Comparison of ENCODE assay signal across 18 mouse cellular contexts in genomic region chr6:118776459-118776858, GRCm38 (mm10).
DNase-seq lines count a peak whose midpoint lies in the region; ATAC-seq and TF ChIP-seq lines count a peak whose summit lies in the region.
"Had no signal": no experiment of that assay in that cellular context is flagged by ENCODE, and none has a peak within 500 bp of the region (broad histone marks: within the 10 kb centered on the region; RNA-seq: fewer than 3 reads in every experiment).

No protein-coding gene starts in this region.

- no peak overlapping the region for H3K27ac ChIP-seq in embryonic facial prominence, embryonic 14.5 days (replicated peaks; ENCODE audit: low read depth, low read length)
- H3K27ac ChIP-seq in embryonic facial prominence, embryonic 10.5 days (replicated peaks): no peak overlapping the region
- no peak overlapping the region for H3K27ac ChIP-seq in kidney, postnatal 0 days
- no peak overlapping the region for H3K27ac ChIP-seq in kidney, adult 2 months (ENCODE audit: insufficient read depth, low read depth, low read length)
- H3K27ac ChIP-seq in limb, embryonic 13.5 days: no peak overlapping the region; the same call in 1 of the 2 replicates
- no peak overlapping the region for H3K27ac ChIP-seq in limb, embryonic 10.5 days
- H3K27ac ChIP-seq: heart, adult 2 months; hindbrain, embryonic 13.5 days; neural tube, embryonic 15.5 days; stomach, postnatal 0 days had no signal

- TF ChIP-seq POLR2A in kidney, adult 2 months (IDR thresholded peaks at IDR 0.05; ENCODE audit: low read depth, low read length): no peak
- no peak for TF ChIP-seq POLR2A in brain, embryonic 14.5 days (IDR thresholded peaks at IDR 0.05; ENCODE audit: borderline replicate concordance, extremely low read depth, insufficient read depth, insufficient read length, poor library complexity, severe bottlenecking)

- DNase-seq in embryonic facial prominence, embryonic 14.5 days (ENCODE audit: low spot score): peak; percentile 33
- DNase-seq in embryonic facial prominence, embryonic 10.5 days (ENCODE audit: low spot score): no peak
- peak; percentile 6 for DNase-seq in kidney, postnatal 0 days (ENCODE audit: low spot score)
- no peak for DNase-seq in kidney, adult 2 months
- no peak for DNase-seq in limb, embryonic 10.5 days (ENCODE audit: low spot score)
- DNase-seq in brain, embryonic 14.5 days (ENCODE audit: low read depth): peak; percentile 59
- DNase-seq in adrenal gland, postnatal 4 days (ENCODE audit: low spot score in 2 of 2): no peak
- DNase-seq: cerebellum, adult 18-20 months; gastrocnemius, postnatal 14 days; heart, adult 2 months; midbrain, embryonic 14.5 days had no signal

- no peaks in the 10 kb centered on the region; the same call in 1 of the 2 replicates for H3K36me3 ChIP-seq in embryonic facial prominence, embryonic 14.5 days (ENCODE audit: control insufficient read depth, insufficient read depth, low read length)
- H3K36me3 ChIP-seq in embryonic facial prominence, embryonic 10.5 days (replicated peaks): peaks cover 12% of the 10 kb centered on the region; the same call in 1 of the 2 replicates
- no peaks in the 10 kb centered on the region for H3K36me3 ChIP-seq in kidney, postnatal 0 days (ENCODE audit: insufficient read depth, low read length)
- no peaks in the 10 kb centered on the region for H3K36me3 ChIP-seq in kidney, adult 2 months (ENCODE audit: control insufficient read depth, insufficient read depth, low read length)
- peaks cover 22% of the 10 kb centered on the region for H3K36me3 ChIP-seq in limb, embryonic 13.5 days
- peaks cover 16% of the 10 kb centered on the region; the same call in 1 of the 2 replicates for H3K36me3 ChIP-seq in limb, embryonic 10.5 days

- 70% methylated on average over 9 of the region's 9 CpGs for WGBS in embryonic facial prominence, embryonic 14.5 days
- WGBS in embryonic facial prominence, embryonic 10.5 days: 83% methylated on average over 9 of the region's 9 CpGs
- 77% methylated on average over 9 of the region's 9 CpGs for WGBS in kidney, postnatal 0 days
- 87% methylated on average over 9 of the region's 9 CpGs for WGBS in kidney, adult 2 months
- WGBS in limb, embryonic 13.5 days: 70% methylated on average over 9 of the region's 9 CpGs
- WGBS in limb, embryonic 10.5 days: 86% methylated on average over 9 of the region's 9 CpGs

- H3K4me1 ChIP-seq in embryonic facial prominence, embryonic 14.5 days (ENCODE audit: control insufficient read depth, insufficient read depth, low read length): no peaks in the 10 kb centered on the region
- H3K4me1 ChIP-seq in embryonic facial prominence, embryonic 10.5 days: peaks cover 4% of the 10 kb centered on the region
- no peaks in the 10 kb centered on the region for H3K4me1 ChIP-seq in kidney, postnatal 0 days (replicated peaks; ENCODE audit: insufficient read depth, low read length)
- no peaks in the 10 kb centered on the region for H3K4me1 ChIP-seq in kidney, adult 2 months (ENCODE audit: control insufficient read depth, insufficient read depth, low read length)
- peaks cover 29% of the 10 kb centered on the region for H3K4me1 ChIP-seq in limb, embryonic 13.5 days
- peaks cover 19% of the 10 kb centered on the region for H3K4me1 ChIP-seq in limb, embryonic 10.5 days
- H3K4me1 ChIP-seq: hindbrain, embryonic 13.5 days had no signal

- no peak for TF ChIP-seq CTCF in kidney, postnatal 0 days (IDR thresholded peaks at IDR 0.05; ENCODE audit: low read depth)
- no peak for TF ChIP-seq CTCF in kidney, adult 2 months (conservative IDR thresholded peaks at IDR 0.05; ENCODE audit: insufficient read depth, insufficient read length, low read depth, low read length)
- TF ChIP-seq CTCF in brain, embryonic 14.5 days (IDR thresholded peaks at IDR 0.05; ENCODE audit: borderline replicate concordance, extremely low read depth, insufficient read depth, insufficient read length): no peak

- no peaks in the 10 kb centered on the region for H3K27me3 ChIP-seq in embryonic facial prominence, embryonic 14.5 days (replicated peaks; ENCODE audit: control insufficient read depth, insufficient read depth, low read length)
- no peaks in the 10 kb centered on the region for H3K27me3 ChIP-seq in embryonic facial prominence, embryonic 10.5 days (replicated peaks; ENCODE audit: low read depth, poor library complexity, severe bottlenecking)
- H3K27me3 ChIP-seq in kidney, postnatal 0 days (ENCODE audit: insufficient read depth, low read length): no peaks in the 10 kb centered on the region
- no peaks in the 10 kb centered on the region for H3K27me3 ChIP-seq in kidney, adult 2 months (replicated peaks; ENCODE audit: control insufficient read depth, insufficient read depth, low read length)
- no peaks in the 10 kb centered on the region for H3K27me3 ChIP-seq in limb, embryonic 13.5 days
- H3K27me3 ChIP-seq in limb, embryonic 10.5 days (ENCODE audit: low read depth, poor library complexity, severe bottlenecking): no peaks in the 10 kb centered on the region
- H3K27me3 ChIP-seq: hindbrain, embryonic 13.5 days; neural tube, embryonic 15.5 days had no signal

- H3K9ac ChIP-seq in embryonic facial prominence, embryonic 14.5 days (ENCODE audit: low read depth, low read length): no peak overlapping the region
- H3K9ac ChIP-seq in kidney, postnatal 0 days (ENCODE audit: low read depth, low read length): no peak overlapping the region
- H3K9ac ChIP-seq in limb, embryonic 13.5 days: no peak overlapping the region
- H3K9ac ChIP-seq: hindbrain, embryonic 13.5 days; neural tube, embryonic 15.5 days had no signal

- no peak overlapping the region for H3K4me2 ChIP-seq in embryonic facial prominence, embryonic 14.5 days (ENCODE audit: low read depth, low read length)
- no peak overlapping the region for H3K4me2 ChIP-seq in kidney, postnatal 0 days (ENCODE audit: low read length)
- H3K4me2 ChIP-seq in limb, embryonic 13.5 days (replicated peaks): no peak overlapping the region
- H3K4me2 ChIP-seq: hindbrain, embryonic 13.5 days; neural tube, embryonic 15.5 days had no signal

- ATAC-seq in embryonic facial prominence, embryonic 14.5 days (ENCODE audit: low read depth): no peak
- ATAC-seq in kidney, postnatal 0 days (replicated peaks; ENCODE audit: low FRiP score, low read depth): 0 out of 2 replicates have a peak, but pooled peaks have one; percentile 40
- ATAC-seq in limb, embryonic 13.5 days (ENCODE audit: low FRiP score, low read depth): peak; percentile 69; the same call in 1 of the 2 replicates
- ATAC-seq: intestine, embryonic 16.5 days; lung, postnatal 0 days had no signal

- no peak overlapping the region for H3K4me3 ChIP-seq in embryonic facial prominence, embryonic 14.5 days (ENCODE audit: low read depth, low read length)
- H3K4me3 ChIP-seq in embryonic facial prominence, embryonic 10.5 days: no peak overlapping the region
- no peak overlapping the region for H3K4me3 ChIP-seq in kidney, postnatal 0 days (replicated peaks; ENCODE audit: low read depth, low read length)
- no peak overlapping the region for H3K4me3 ChIP-seq in kidney, adult 2 months (ENCODE audit: insufficient read depth, low read depth, low read length)
- no peak overlapping the region for H3K4me3 ChIP-seq in limb, embryonic 13.5 days
- H3K4me3 ChIP-seq in limb, embryonic 10.5 days: no peak overlapping the region
- H3K4me3 ChIP-seq: heart, adult 2 months; hindbrain, embryonic 13.5 days; myocyte; neural tube, embryonic 15.5 days had no signal

- H3K9me3 ChIP-seq in embryonic facial prominence, embryonic 14.5 days (ENCODE audit: control insufficient read depth, low read length): no peaks in the 10 kb centered on the region
- H3K9me3 ChIP-seq in embryonic facial prominence, embryonic 10.5 days: peaks cover 4% of the 10 kb centered on the region; the same call in 1 of the 2 replicates
- no peaks in the 10 kb centered on the region for H3K9me3 ChIP-seq in kidney, postnatal 0 days (replicated peaks; ENCODE audit: low read length)
- 0 out of 2 replicates have a peak, but pooled peaks cover 8% of the 10 kb centered on the region for H3K9me3 ChIP-seq in limb, embryonic 13.5 days
- H3K9me3 ChIP-seq in limb, embryonic 10.5 days (replicated peaks): no peaks in the 10 kb centered on the region
- H3K9me3 ChIP-seq: hindbrain, embryonic 13.5 days; neural tube, embryonic 15.5 days had no signal

Comparison
In these comparisons a context has a peak if more than half of its experiments do, and no peak if none do; other contexts are left out.
1. DNase-seq: peak in embryonic facial prominence, embryonic 14.5 days (single experiment), kidney, postnatal 0 days (single experiment) and brain, embryonic 14.5 days (single experiment); none in embryonic facial prominence, embryonic 10.5 days (single experiment), kidney, adult 2 months (single experiment), limb, embryonic 10.5 days (single experiment) and adrenal gland, postnatal 4 days (0 of 2).